Mouse (Mus musculus) liver, postnatal 0 days (tissue): Measurements from ENCODE around the gene Spry2. TPM values are rescaled to one million over a fixed set of nuclear protein-coding genes. Genes with fewer than 3 reads are reported as not detected.

ENCODE experiments used
- ATAC-seq: fragments of 200-750 bp; cut with Nextera tagmentation; 2 replicates; pipeline ENCODE4 v1.8.0; 2017; ENCODE audit warnings: mild to moderate bottlenecking, moderate library complexity
- DNase-seq: peaks from one replicate; pipeline ENCODE4 v3.0.0-alpha.2; 2016
- H3K27ac ChIP-seq: fragments of 300-500 bp; sonication (generic); 2 replicates; pipeline ENCODE4 v1.5.1; 2014; ENCODE audit warnings: antibody characterized with exemption, moderate library complexity, mild to moderate bottlenecking, low read depth
- H3K27me3 ChIP-seq: fragments of 300-500 bp; sonication (generic); 2 replicates; pipeline ENCODE4 v1.6.1; 2014; ENCODE audit warnings: low read length, control low read depth, mixed read lengths; ENCODE audit not compliant: insufficient read depth
- H3K36me3 ChIP-seq: fragments of 300-500 bp; sonication (generic); replicated peaks from 2 replicates; pipeline ENCODE4 v1.6.1; 2014; ENCODE audit warnings: mild to moderate bottlenecking, control low read depth, low read length, moderate library complexity, mixed read lengths; ENCODE audit not compliant: insufficient read depth
- H3K4me1 ChIP-seq: fragments of 300-500 bp; sonication (generic); 2 replicates; pipeline ENCODE4 v1.6.1; 2014; ENCODE audit warnings: antibody characterized with exemption, mild to moderate bottlenecking, control low read depth; ENCODE audit not compliant: insufficient read depth
- H3K4me2 ChIP-seq: fragments of 300-500 bp; sonication (generic); 2 replicates; pipeline ENCODE4 v1.6.1; 2014; ENCODE audit warnings: low read depth, mild to moderate bottlenecking, low read length, moderate library complexity, mixed read lengths
- H3K4me3 ChIP-seq: fragments of 300-500 bp; sonication (generic); 2 replicates; pipeline ENCODE4 v1.5.1; 2014; ENCODE audit warnings: low read depth, low read length
- H3K9ac ChIP-seq: fragments of 300-500 bp; sonication (generic); replicated peaks from 2 replicates; pipeline ENCODE4 v1.6.1; 2014; ENCODE audit warnings: mild to moderate bottlenecking, moderate library complexity
- H3K9me3 ChIP-seq: fragments of 300-500 bp; sonication (generic); 2 replicates; pipeline ENCODE4 v1.6.1; 2016; ENCODE audit warnings: mild to moderate bottlenecking, control low read depth, low read length, mixed read lengths
- CTCF ChIP-seq: sonication (generic); IDR thresholded peaks from 2 replicates; pipeline ENCODE4 v1.5.1; 2016; ENCODE audit warnings: antibody characterized with exemption, low read depth
- EP300 ChIP-seq: IDR thresholded peaks from 2 replicates; pipeline ENCODE4 v1.6.1; 2016; ENCODE audit warnings: antibody characterized with exemption, low read depth, mild to moderate bottlenecking
- WGBS: fragments of 180-500 bp; shearing (Covaris S2); extraction: QIAGEN DNeasy Blood & Tissue Kit; methylation state at CpG from one replicate; pipeline ENCODE4 v1.1.7; 2014; ENCODE audit not compliant: insufficient replicate concordance; 5-methylcytosine and 5-hydroxymethylcytosine counted together
- polyA plus RNA-seq: library from polyadenylated mRNA; unstranded; fragments of >200 nt; fragmentation: Nextera tagmentation; extraction: Ambion mirVana; gene quantifications from 2 replicates; pipeline ENCODE4 v1.2.1, GENCODE M21; 2015

The Spry2 gene
- polyA plus RNA-seq, 1 experiment from 2014 or later, result 6.0 TPM

- Histone ChIP-seq H3K4me3 (no peak overlapping the region), H3K27ac (no peak overlapping the region), H3K9ac (no peak overlapping the region), H3K27me3 (no peaks in the 10 kb centered on the region), H3K4me2 (no peak overlapping the region), H3K36me3 (no peaks in the 10 kb centered on the region), H3K9me3 (no peaks in the 10 kb centered on the region), H3K4me1 (no peaks in the 10 kb centered on the region)
- no peak for TF ChIP-seq EP300
- ATAC-seq, result no peak
- 63% methylated on average over 6 of the region's 6 CpGs for WGBS
- no peak for DNase-seq
Measured at GRCm38 (mm10) chr14:105885249-105885648, 11.4 kb downstream of the Spry2 start.

- H3K36me3 ChIP-seq, result no peaks in the 10 kb centered on the region
Measured at GRCm38 (mm10) chr14:105883215-105883614, 13.4 kb downstream of the Spry2 start.

GRCm38 (mm10) chr14:105878359-105878758 lies 18.3 kb downstream of the Spry2 start:
- Histone ChIP-seq H3K27me3 (no peaks in the 10 kb centered on the region), H3K9me3 (no peaks in the 10 kb centered on the region), H3K36me3 (no peaks in the 10 kb centered on the region), H3K4me3 (no peak overlapping the region), H3K4me1 (no peaks in the 10 kb centered on the region), H3K4me2 (no peak overlapping the region), H3K27ac (no peak overlapping the region), H3K9ac (no peak overlapping the region)
- no peak for ATAC-seq
- no peak for DNase-seq
- WGBS, result 69% methylated on average over 10 of the region's 10 CpGs
- TF ChIP-seq CTCF (no peak), EP300 (no peak)

More at GRCm38 (mm10) chr14:105883215-105883614, 13.4 kb downstream of the Spry2 start:
- Histone ChIP-seq H3K27ac (no peak overlapping the region), H3K4me3 (no peak overlapping the region), H3K4me2 (no peak overlapping the region), H3K9me3 (no peaks in the 10 kb centered on the region), H3K4me1 (no peaks in the 10 kb centered on the region), H3K27me3 (no peaks in the 10 kb centered on the region), H3K9ac (no peak overlapping the region)
- no peak for DNase-seq
- no peak for ATAC-seq
- WGBS, result 77% methylated on average over 6 of the region's 6 CpGs
- TF ChIP-seq CTCF (no peak), EP300 (no peak)

- WGBS, result 85% methylated on average over 7 of the region's 7 CpGs
- Histone ChIP-seq H3K4me2 (no peak overlapping the region), H3K9me3 (no peaks in the 10 kb centered on the region), H3K36me3 (no peaks in the 10 kb centered on the region), H3K27me3 (no peaks in the 10 kb centered on the region), H3K4me3 (no peak overlapping the region), H3K4me1 (no peaks in the 10 kb centered on the region), H3K9ac (no peak overlapping the region), H3K27ac (no peak overlapping the region)
- ATAC-seq (no peak), DNase-seq (no peak)
- TF ChIP-seq EP300, result no peak
Measured at GRCm38 (mm10) chr14:105876375-105876774, 20.2 kb downstream of the Spry2 start.

- TF ChIP-seq CTCF (no peak), EP300 (no peak)
- no peaks in the 10 kb centered on the region for H3K4me1 ChIP-seq
- WGBS, result 75% methylated on average over 14 of the region's 14 CpGs
- H3K27ac ChIP-seq, result no peak overlapping the region
- no peak overlapping the region for H3K4me2 ChIP-seq
- no peak overlapping the region for H3K4me3 ChIP-seq
- DNase-seq (no peak), ATAC-seq (no peak)
- no peak overlapping the region for H3K9ac ChIP-seq
- no peaks in the 10 kb centered on the region for H3K9me3 ChIP-seq
- H3K36me3 ChIP-seq, result no peaks in the 10 kb centered on the region
- H3K27me3 ChIP-seq, result no peaks in the 10 kb centered on the region
Measured at GRCm38 (mm10) chr14:105870370-105870936, 26.2 kb downstream of the Spry2 start.

- WGBS, result 74% methylated on average over 5 of the region's 5 CpGs
- H3K4me1 ChIP-seq, result no peaks in the 10 kb centered on the region
Measured at GRCm38 (mm10) chr14:105865381-105865938, 31.2 kb downstream of the Spry2 start.

GRCm38 (mm10) chr14:105862199-105862598 lies 34.4 kb downstream of the Spry2 start:
- 66% methylated on average over 11 of the region's 11 CpGs for WGBS
- DNase-seq (no peak), ATAC-seq (no peak)
- no peaks in the 10 kb centered on the region for H3K4me1 ChIP-seq
- H3K9ac ChIP-seq, result no peak overlapping the region
- no peaks in the 10 kb centered on the region for H3K9me3 ChIP-seq
- H3K4me3 ChIP-seq, result no peak overlapping the region
- H3K36me3 ChIP-seq, result no peaks in the 10 kb centered on the region
- no peak overlapping the region for H3K4me2 ChIP-seq
- H3K27ac ChIP-seq, result no peak overlapping the region
- TF ChIP-seq EP300, result no peak
- no peak for TF ChIP-seq CTCF
- no peaks in the 10 kb centered on the region for H3K27me3 ChIP-seq

More at GRCm38 (mm10) chr14:105865381-105865938, 31.2 kb downstream of the Spry2 start:
- Histone ChIP-seq H3K9me3 (no peaks in the 10 kb centered on the region), H3K9ac (no peak overlapping the region), H3K4me3 (no peak overlapping the region), H3K27me3 (no peaks in the 10 kb centered on the region), H3K4me2 (no peak overlapping the region), H3K27ac (no peak overlapping the region), H3K36me3 (no peaks in the 10 kb centered on the region)
- DNase-seq (no peak), ATAC-seq (no peak)
- TF ChIP-seq CTCF (no peak), EP300 (no peak)
